Mouse (Mus musculus) megakaryocyte, embryonic 14.5 days (primary cell): ENCODE data around the gene Slc19a3. TPM values are rescaled to one million over a fixed set of nuclear protein-coding genes. Genes with fewer than 3 reads are reported as not detected.

Experiments
- H3K27me3 ChIP-seq: replicated peaks from 2 replicates; pipeline ENCODE3; 2012; ENCODE audit warnings: inconsistent platforms
- H3K36me3 ChIP-seq: replicated peaks from 2 replicates; pipeline ENCODE3; 2012; ENCODE audit warnings: low read length, inconsistent platforms, mixed read lengths
- H3K4me1 ChIP-seq: 2 replicates; pipeline ENCODE4 v1.6.1; 2012; ENCODE audit warnings: inconsistent platforms
- H3K4me3 ChIP-seq: replicated peaks from 2 replicates; pipeline ENCODE3; 2012; ENCODE audit warnings: moderate library complexity, mild to moderate bottlenecking, inconsistent platforms
- H3K9me3 ChIP-seq: 2 replicates; pipeline ENCODE4 v1.6.1; 2012; ENCODE audit warnings: inconsistent platforms
- FLI1 ChIP-seq: IDR thresholded peaks from 2 replicates; pipeline ENCODE4 v1.6.1; 2012; ENCODE audit warnings: low read length, inconsistent platforms, mixed read lengths
- GATA1 ChIP-seq: IDR thresholded peaks from 3 replicates; pipeline ENCODE4 v1.6.1; 2012; ENCODE audit warnings: mixed read lengths, low read length, inconsistent platforms, borderline replicate concordance
- polyA plus RNA-seq: library from polyadenylated mRNA; stranded (reverse); fragments of >175 nt; gene quantifications from 2 replicates; pipeline ENCODE4 v1.2.3, GENCODE M21; 2012; ENCODE audit warnings: low replicate concordance; ENCODE audit not compliant: insufficient read depth

Gene Slc19a3
- polyA plus RNA-seq, 1 experiment: not detected

- no peaks in the 10 kb centered on the region for H3K27me3 ChIP-seq
- H3K4me1 ChIP-seq: no peaks in the 10 kb centered on the region; the same call in 1 of the 2 replicates
- H3K36me3 ChIP-seq: no peaks in the 10 kb centered on the region
- peaks cover 9% of the 10 kb centered on the region; the same call in 1 of the 2 replicates for H3K9me3 ChIP-seq
- no peak overlapping the region for H3K4me3 ChIP-seq
- TF ChIP-seq GATA1 (no peak), FLI1 (no peak)
Observed at GRCm38 (mm10) chr1:83058481-83058880, 20.2 kb upstream of the Slc19a3 start.

- no peaks in the 10 kb centered on the region; the same call in 1 of the 2 replicates for H3K9me3 ChIP-seq
- no peaks in the 10 kb centered on the region for H3K27me3 ChIP-seq
- peak within 1 kb of the TSS; percentile 18 for H3K4me3 ChIP-seq
- TF ChIP-seq FLI1 (no peak), GATA1 (no peak)
- H3K4me1 ChIP-seq: no peaks in the 10 kb centered on the region; the same call in 1 of the 2 replicates
- H3K36me3 ChIP-seq: no peaks in the 10 kb centered on the region
Observed at GRCm38 (mm10) chr1:83044882-83045427, 6.7 kb upstream of the Slc19a3 start, which contains the start of gene Gm47969. Gene Gm47969, plus strand, starts transcription at chr1:83044932.

- Histone ChIP-seq H3K9me3 (no peaks in the 10 kb centered on the region), H3K36me3 (no peaks in the 10 kb centered on the region), H3K27me3 (peaks cover 12% of the 10 kb centered on the region), H3K4me3 (no peak within 1 kb of the TSS), H3K4me1 (peaks cover 6% of the 10 kb centered on the region; the same call in 1 of the 2 replicates)
- TF ChIP-seq FLI1: no peak
- TF ChIP-seq GATA1: no peak
Observed at GRCm38 (mm10) chr1:83042380-83042779, 4.1 kb upstream of the Slc19a3 start, which contains the start of gene Krtap28-10. Gene Krtap28-10, minus strand, starts transcription at chr1:83042480.

DNA sequence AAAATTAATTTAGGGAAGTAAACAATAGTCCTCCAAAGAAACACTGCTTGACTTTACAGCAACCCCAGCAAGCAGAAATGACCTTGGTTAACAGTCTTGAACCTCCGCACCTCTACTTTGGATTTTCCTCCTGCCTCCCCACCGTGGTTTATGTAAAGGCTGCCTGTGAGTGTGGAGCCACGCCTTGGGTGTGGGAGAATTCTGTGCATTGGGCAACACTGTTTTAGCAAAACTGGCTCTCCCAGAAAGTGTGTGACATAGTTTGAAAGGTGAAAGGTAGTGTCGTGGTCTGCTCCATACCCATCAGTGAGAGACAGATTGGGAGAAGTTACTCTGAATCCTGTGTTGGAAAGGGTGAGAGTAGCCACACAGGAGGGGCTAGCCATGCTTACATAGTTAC lies 832 bp upstream of the Slc19a3 start:
- Histone ChIP-seq H3K27me3 (peaks cover 12% of the 10 kb centered on the region), H3K4me1 (peaks cover 6% of the 10 kb centered on the region; the same call in 1 of the 2 replicates), H3K36me3 (no peaks in the 10 kb centered on the region), H3K9me3 (no peaks in the 10 kb centered on the region), H3K4me3 (no peak overlapping the region)
- TF ChIP-seq FLI1 (no peak), GATA1 (no peak)

- H3K27me3 ChIP-seq: peaks cover 12% of the 10 kb centered on the region
- TF ChIP-seq FLI1: no peak
- no peak for TF ChIP-seq GATA1
- peaks cover 6% of the 10 kb centered on the region; the same call in 1 of the 2 replicates for H3K4me1 ChIP-seq
- H3K36me3 ChIP-seq: no peaks in the 10 kb centered on the region
- no peaks in the 10 kb centered on the region for H3K9me3 ChIP-seq
- H3K4me3 ChIP-seq: no peak overlapping the region
Observed at GRCm38 (mm10) chr1:83036892-83037667, 1.2 kb downstream of the Slc19a3 start.

DNA sequence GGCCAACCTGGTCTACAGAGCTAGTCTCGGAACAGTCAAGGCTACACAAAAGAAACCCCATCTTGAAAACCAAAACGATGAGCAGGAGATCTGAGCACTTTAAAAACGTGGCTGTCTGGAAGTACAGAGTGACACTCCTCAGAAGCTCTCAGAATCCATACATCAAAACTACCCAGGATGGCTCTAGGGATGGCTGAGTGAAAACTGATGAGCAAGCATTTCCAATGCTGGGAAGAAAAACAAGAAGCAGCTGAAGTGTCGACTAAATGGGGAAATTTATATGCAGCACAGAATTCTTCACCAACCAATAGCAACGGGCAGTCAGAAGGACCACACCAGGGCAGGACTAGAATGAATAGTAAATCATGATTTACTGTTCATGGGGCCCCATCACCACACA lies 3.7 kb downstream of the Slc19a3 start:
- TF ChIP-seq FLI1: no peak
- TF ChIP-seq GATA1: no peak
- Histone ChIP-seq H3K4me3 (no peak overlapping the region), H3K27me3 (peaks cover 12% of the 10 kb centered on the region), H3K9me3 (no peaks in the 10 kb centered on the region), H3K36me3 (no peaks in the 10 kb centered on the region), H3K4me1 (peaks cover 6% of the 10 kb centered on the region; the same call in 1 of the 2 replicates)

- H3K27me3 ChIP-seq: no peaks in the 10 kb centered on the region
- TF ChIP-seq FLI1 (no peak), GATA1 (no peak)
- no peaks in the 10 kb centered on the region for H3K36me3 ChIP-seq
- H3K9me3 ChIP-seq: no peaks in the 10 kb centered on the region
- no peaks in the 10 kb centered on the region for H3K4me1 ChIP-seq
- no peak overlapping the region for H3K4me3 ChIP-seq
Observed at GRCm38 (mm10) chr1:83032508-83032907, 5.7 kb downstream of the Slc19a3 start.

- Histone ChIP-seq H3K36me3 (no peaks in the 10 kb centered on the region), H3K4me3 (no peak overlapping the region), H3K27me3 (no peaks in the 10 kb centered on the region), H3K9me3 (no peaks in the 10 kb centered on the region), H3K4me1 (no peaks in the 10 kb centered on the region)
- no peak for TF ChIP-seq GATA1
- no peak for TF ChIP-seq FLI1
Observed at GRCm38 (mm10) chr1:83031950-83032349, 6.3 kb downstream of the Slc19a3 start.

GRCm38 (mm10) chr1:83016556-83016955 lies 21.7 kb downstream of the Slc19a3 start:
- Histone ChIP-seq H3K4me3 (no peak overlapping the region), H3K36me3 (no peaks in the 10 kb centered on the region), H3K27me3 (no peaks in the 10 kb centered on the region), H3K4me1 (no peaks in the 10 kb centered on the region), H3K9me3 (0 out of 2 replicates have a peak, but pooled peaks cover 7% of the 10 kb centered on the region)
- TF ChIP-seq FLI1: no peak
- no peak for TF ChIP-seq GATA1
